16 mouse cellular contexts compared by ENCODE assay signal in genomic region chr2:43738562-43739112, GRCm38 (mm10). TPM values are rescaled to one million over a fixed set of nuclear protein-coding genes. Genes with fewer than 3 reads are reported as not detected.
DNase-seq lines count a peak whose midpoint lies in the region; ATAC-seq and TF ChIP-seq lines count a peak whose summit lies in the region.
"Had no signal": no experiment of that assay in that cellular context is flagged by ENCODE, and none has a peak within 500 bp of the region (broad histone marks: within the 10 kb centered on the region; RNA-seq: fewer than 3 reads in every experiment).

No protein-coding gene starts in this region.

- no peak for TF ChIP-seq CTCF in kidney, adult 2 months (conservative IDR thresholded peaks at IDR 0.05; ENCODE audit: insufficient read depth, insufficient read length, low read depth, low read length)

- intact Hi-C loops in gastrocnemius, postnatal 14 days (cut with DNase I; ENCODE audit: low total_unique reads): no loop called here

- peak overlapping the region; percentile 41; the same call in 1 of the 2 replicates for H3K27ac ChIP-seq in kidney, adult 2 months (ENCODE audit: insufficient read depth, low read depth, low read length)
- H3K27ac ChIP-seq in liver, embryonic 12.5 days: no peak overlapping the region
- H3K27ac ChIP-seq: hindbrain, postnatal 0 days; neural tube, embryonic 12.5 days; stomach, embryonic 15.5 days had no signal

- H3K4me3 ChIP-seq in kidney, adult 2 months (ENCODE audit: insufficient read depth, low read depth, low read length): no peak overlapping the region
- no peak overlapping the region for H3K4me3 ChIP-seq in liver, embryonic 12.5 days
- H3K4me3 ChIP-seq: neural tube, embryonic 12.5 days; stomach, embryonic 15.5 days had no signal

- peak; percentile 11 for DNase-seq in kidney, adult 2 months
- no peak for DNase-seq in kidney, postnatal 25 days
- DNase-seq in CD8-positive naive resting alpha-beta T cell, adult 2 months (ENCODE audit: low read depth in 2 of 2, low spot score in 2 of 2): peak; percentile 45 to 53
- peak; percentile 13 to 26 for DNase-seq in spleen, postnatal 14 days (ENCODE audit: low spot score in 2 of 2)
- no peak for DNase-seq in cerebellum, adult 9-11 months
- no peak for DNase-seq in urinary bladder, postnatal 4 days (ENCODE audit: low spot score in 2 of 2)
- no peak for DNase-seq in gastrocnemius, postnatal 14 days
- DNase-seq: adrenal gland, postnatal 25 days; embryo, embryonic 11 days; forebrain, postnatal 0 days; lung, embryonic 14.5 days had no signal

- H3K9me3 ChIP-seq in liver, embryonic 12.5 days (replicated peaks): no peaks in the 10 kb centered on the region
- H3K9me3 ChIP-seq: neural tube, embryonic 12.5 days; stomach, embryonic 15.5 days had no signal

- H3K36me3 ChIP-seq in kidney, adult 2 months (ENCODE audit: control insufficient read depth, insufficient read depth, low read length): no peaks in the 10 kb centered on the region
- no peaks in the 10 kb centered on the region for H3K36me3 ChIP-seq in liver, embryonic 12.5 days
- H3K36me3 ChIP-seq: neural tube, embryonic 12.5 days; stomach, embryonic 15.5 days had no signal

- no peaks in the 10 kb centered on the region for H3K4me1 ChIP-seq in kidney, adult 2 months (ENCODE audit: control insufficient read depth, insufficient read depth, low read length)
- peaks cover 17% of the 10 kb centered on the region for H3K4me1 ChIP-seq in liver, embryonic 12.5 days
- H3K4me1 ChIP-seq: neural tube, embryonic 12.5 days; stomach, embryonic 15.5 days had no signal

- peak overlapping the region; percentile 2; the same call in 1 of the 2 replicates for H3K4me2 ChIP-seq in liver, embryonic 12.5 days
- H3K4me2 ChIP-seq: lung, embryonic 14.5 days; neural tube, embryonic 12.5 days; stomach, embryonic 15.5 days had no signal

- H3K27me3 ChIP-seq in kidney, adult 2 months (replicated peaks; ENCODE audit: control insufficient read depth, insufficient read depth, low read length): no peaks in the 10 kb centered on the region
- no peaks in the 10 kb centered on the region for H3K27me3 ChIP-seq in liver, embryonic 12.5 days (replicated peaks)
- H3K27me3 ChIP-seq: neural tube, embryonic 12.5 days; stomach, embryonic 15.5 days had no signal

- 85% methylated on average over 10 of the region's 10 CpGs for WGBS in kidney, adult 2 months
- WGBS in liver, embryonic 12.5 days (ENCODE audit: insufficient replicate concordance): 33% methylated on average over 10 of the region's 10 CpGs

- no peak overlapping the region for H3K9ac ChIP-seq in liver, embryonic 12.5 days
- H3K9ac ChIP-seq: forebrain, postnatal 0 days; lung, embryonic 14.5 days; neural tube, embryonic 12.5 days; stomach, embryonic 15.5 days had no signal

- no peak for TF ChIP-seq POLR2A in kidney, adult 2 months (IDR thresholded peaks at IDR 0.05; ENCODE audit: low read depth, low read length)

- no peak for ATAC-seq in liver, embryonic 12.5 days
- ATAC-seq: forebrain, postnatal 0 days; hindbrain, postnatal 0 days had no signal

RNA-seq across cellular contexts. Expression of gene Arhgap15, which starts 10.0 kb away (rescaled TPM):
- 0.77 and 1.7 TPM in 2 replicates for polyA plus RNA-seq in kidney, adult 2 months (2012; rRNA removed)
- polyA plus RNA-seq in liver, embryonic 12.5 days (2016; fragmentation: Nextera tagmentation; extraction: Ambion mirVana): 5.7 and 5.8 TPM in 2 replicates
- total RNA-seq in gastrocnemius, postnatal 14 days (2021): under 1 TPM; 0.53 to 0.66 TPM
- total RNA-seq: ES-E14 had no signal

Comparison
In these comparisons a context has a peak if more than half of its experiments do, and no peak if none do; other contexts are left out.
1. DNase-seq: peak in kidney, adult 2 months (single experiment), CD8-positive naive resting alpha-beta T cell, adult 2 months (2 of 2) and spleen, postnatal 14 days (2 of 2); none in kidney, postnatal 25 days (0 of 2), cerebellum, adult 9-11 months (single experiment), urinary bladder, postnatal 4 days (0 of 2) and gastrocnemius, postnatal 14 days (single experiment).